Mouse (Mus musculus): Measurements from ENCODE around the gene Rab4a. TPM values are rescaled to one million over a fixed set of nuclear protein-coding genes. Genes with fewer than 3 reads are reported as not detected.

The Rab4a gene
- total RNA-seq, 2 experiments from 2014 or later: 42.3 to 42.8 TPM

DNA sequence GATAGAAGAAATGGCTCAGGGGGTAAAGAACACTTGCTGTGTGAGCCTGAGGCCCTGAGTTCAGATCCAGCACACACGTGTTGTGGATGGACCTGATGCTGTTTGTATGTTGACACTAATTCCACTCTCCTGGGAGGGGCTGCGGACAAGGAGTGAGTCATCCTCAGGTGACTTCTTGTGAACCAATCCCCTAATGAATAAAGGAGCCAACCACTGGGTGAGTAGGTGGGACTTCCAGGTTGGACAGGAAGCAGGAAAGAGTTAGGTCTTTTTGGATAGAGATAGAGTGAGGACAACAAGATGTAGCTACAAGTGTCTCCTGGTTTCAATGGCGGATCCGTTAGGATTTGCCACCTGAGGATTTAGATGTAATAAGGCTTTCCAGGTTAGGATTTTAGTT is 43.6 kb downstream of the Rab4a start:
- no peak for DNase-seq

DNA sequence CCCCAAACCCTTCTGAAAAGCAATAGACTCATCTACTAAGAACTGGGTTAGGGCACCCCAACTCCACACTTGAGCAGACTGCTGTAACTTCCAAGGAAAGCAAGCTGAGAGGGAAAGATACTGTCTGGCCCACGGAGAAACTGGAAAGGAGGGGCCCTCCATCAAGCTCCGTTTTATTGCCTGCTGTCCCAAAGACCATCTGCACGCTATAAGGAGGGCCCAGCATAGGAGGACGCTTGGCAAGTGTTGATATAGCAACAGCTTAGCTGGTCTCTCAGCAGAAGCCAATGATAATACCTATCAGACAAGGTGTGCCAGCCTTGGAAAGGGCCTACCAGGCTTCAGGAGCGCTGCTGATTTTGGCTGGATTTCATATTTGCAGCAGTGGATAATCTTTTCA is 45.8 kb downstream of the Rab4a start:
- no peak for DNase-seq

DNA sequence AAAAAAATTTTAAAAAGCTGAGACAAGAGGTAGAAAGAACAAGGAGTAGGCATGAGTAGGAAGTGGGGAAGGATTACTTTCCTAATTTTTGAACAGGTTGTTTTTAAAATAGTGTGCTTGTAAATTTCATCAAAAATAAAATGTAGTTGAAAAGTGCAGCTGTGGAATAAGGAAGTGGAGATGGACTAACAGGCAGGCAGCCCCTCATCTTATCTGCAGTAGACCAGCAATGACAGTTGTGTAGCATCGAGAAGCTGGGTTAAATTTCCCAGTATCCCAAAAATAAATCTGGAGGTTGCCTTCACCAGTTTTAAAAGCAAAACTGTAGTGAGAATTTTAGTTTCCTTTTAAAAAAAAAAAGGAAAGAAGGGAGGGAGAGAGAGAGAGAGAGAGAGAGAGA is 48.5 kb downstream of the Rab4a start:
- DNase-seq: no peak

DNA sequence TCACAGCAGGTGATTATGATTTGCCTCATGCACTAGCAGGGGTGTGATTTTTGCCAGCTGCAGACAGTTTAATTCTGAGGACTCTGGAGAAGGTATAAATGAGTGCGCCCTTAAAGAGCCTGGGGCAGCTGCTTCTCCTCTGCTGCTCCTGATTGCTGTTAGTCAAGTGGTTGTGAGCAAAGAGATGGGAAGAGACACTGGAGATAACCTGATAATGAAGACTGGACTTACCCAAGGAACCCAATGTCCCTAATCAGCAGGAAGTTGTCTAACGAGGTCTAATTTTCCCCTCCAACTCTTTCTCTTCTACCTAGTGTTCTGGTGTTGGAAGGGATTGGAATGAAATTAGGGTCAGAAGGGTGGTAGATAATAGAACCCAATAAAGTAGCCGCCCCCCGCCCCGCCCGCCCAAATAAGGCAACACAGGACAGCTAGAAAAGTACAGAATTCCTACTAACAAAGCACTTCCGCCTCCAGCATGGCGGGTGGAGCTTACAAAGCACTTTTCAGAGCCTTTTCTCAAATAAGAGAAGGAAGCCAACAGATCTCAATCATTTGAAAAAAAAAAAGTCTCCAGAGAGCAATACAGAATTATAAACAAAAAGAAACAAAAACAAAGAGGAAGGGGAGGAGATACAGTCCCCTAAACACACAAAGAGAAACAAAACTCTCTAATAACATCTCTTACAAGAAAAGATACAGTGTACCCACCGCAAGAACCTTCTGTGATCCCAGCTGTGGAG is 49.1 kb downstream of the Rab4a start:
- DNase-seq: no peak

DNA sequence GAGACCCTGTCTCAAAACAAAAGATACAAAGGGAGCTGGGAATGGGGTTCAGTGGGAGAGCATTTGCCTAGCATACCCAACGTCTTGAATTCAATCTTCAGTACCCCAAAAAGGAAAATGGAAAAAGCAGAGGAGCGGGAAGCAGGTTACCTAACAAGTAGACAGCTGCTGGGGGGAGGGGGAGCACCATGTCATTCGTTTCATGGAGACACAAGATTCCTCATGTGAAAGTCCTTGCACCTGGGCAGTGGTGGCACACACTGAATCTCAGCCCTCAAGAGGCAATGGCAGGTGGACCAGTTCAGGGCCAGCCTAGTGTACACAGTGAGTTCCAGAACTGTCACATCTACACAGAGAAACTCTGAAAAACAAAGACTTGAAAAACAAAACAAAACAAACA is 51.6 kb downstream of the Rab4a start:
- DNase-seq: no peak

DNA sequence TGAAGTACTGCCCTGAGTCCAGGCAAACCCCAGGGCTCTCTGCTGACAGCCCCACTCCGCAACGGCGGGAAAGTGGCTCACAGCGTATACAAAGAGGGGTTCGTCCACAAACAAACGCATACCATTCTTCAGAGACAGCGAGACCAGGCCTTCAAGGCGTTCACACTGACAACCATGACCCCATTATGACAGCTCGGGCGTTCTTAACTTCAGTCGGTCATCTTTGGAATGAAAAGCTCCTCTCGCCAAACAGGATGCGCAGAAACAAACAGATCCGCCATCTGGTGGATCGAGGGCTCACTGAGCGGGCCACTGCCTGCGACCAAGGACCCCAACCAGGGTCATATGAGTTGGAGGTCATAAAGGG is 52.8 kb downstream of the Rab4a start:
- no peak for DNase-seq

DNA sequence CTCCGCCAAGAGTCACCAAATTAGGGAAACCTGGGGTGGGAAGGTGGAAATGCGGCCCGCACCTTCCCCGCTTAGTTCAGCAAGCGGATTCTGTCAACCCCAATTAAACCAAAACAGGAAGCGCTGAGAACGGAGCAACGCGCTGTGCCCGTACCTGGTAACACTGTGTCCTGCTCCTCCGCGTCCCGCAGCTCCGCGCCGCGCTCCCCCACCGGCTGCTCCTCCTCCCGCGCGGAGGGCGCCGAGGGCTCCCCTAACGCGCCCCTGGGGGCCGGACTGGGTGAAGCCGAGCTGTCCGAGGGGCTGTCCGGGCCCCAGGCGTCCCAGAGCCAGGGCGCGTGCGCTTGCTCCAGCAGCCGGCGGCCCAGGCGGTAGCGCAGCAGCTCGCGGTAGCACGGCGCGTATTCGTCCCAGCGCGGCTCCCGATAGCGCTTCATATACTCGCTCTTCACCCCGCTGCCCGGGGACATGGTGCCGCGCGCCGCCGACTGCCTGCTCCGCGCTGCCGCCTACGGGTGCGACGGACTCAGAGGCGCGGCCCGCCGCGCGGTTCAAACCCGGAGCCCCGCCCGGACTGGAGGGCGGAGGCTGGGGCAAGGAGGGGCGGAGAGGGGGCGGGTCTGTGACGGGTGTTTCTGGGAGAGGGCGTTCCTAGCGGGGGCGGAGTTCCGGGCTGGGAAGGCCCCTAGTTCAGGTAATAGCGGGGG is 53.3 kb downstream of the Rab4a start:
- DNase-seq: peak; percentile 91

DNA sequence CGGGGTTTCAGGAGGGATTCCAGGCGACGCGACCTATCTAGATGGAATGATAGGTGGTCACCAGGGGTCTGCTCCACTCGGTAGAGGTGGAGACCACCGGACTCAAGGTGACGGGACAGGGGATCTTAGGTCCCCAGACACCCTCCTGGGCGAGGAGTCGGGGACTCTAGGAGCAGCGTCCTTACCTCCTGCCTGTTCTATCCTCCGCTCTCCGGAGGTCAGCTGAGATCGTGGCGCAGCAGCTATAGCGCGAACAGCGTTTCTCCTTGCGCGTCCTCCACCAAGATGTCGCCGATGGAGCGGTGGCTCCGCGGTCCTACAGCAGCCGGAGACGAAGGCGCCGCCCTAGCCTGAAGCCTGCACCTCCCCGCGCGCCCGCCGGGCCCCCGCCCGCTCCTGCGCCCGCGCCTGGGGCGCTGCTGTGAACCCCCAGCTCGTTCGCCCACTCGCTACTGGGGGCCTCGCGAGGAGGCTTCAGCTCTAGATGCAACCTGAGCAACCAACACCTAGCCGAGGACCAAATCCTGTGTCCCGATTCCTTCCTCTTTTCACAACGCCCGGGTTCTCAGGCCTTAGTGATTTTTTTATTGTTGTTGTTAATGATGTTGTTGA is 54.0 kb downstream of the Rab4a start, which contains the start of gene Ccsap:
TSS of gene Ccsap (minus strand) at position 562 of the 612 bp plus-strand sequence.
- peak; percentile 68 to 76 for DNase-seq

DNA sequence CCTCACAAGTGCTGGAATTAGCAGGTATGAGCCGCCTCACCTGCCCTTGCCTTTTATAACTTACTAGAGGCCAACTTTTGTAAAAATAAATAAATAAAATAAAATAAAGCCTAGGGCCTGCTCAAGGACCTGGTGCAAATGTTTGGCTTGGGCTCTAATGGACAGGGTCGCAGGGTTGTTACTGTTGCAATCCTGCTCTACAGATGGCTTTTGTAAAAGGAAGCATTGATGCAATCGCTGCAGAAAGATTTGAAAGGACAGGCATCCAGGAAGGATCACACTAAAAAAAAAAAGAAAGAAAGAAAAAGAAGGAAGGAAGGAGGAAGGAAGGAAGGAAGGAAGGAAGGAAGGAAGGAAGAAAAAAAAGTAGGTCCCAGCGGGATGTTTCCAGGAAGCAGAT is 54.6 kb downstream of the Rab4a start:
- DNase-seq: no peak

DNA sequence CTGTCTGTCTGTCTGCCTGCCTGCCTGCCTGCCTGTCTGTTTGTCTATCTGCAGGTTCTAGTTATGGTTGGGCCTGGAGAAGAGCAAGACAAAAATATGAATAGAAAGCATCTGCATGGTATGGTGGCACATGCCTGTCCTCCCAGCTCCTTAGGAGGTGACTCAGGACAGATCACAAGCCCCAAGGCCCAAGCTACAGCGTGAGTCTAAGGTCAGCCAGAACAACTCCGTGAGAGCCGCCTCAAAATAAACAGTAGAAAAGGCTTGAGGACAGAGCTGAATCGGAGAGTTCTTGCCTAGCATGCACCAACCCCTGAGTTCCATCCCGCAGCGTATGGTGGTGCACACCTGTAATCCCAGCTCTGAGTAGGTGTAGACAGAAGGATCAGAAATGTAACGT is 60.0 kb downstream of the Rab4a start:
- DNase-seq: no peak

DNA sequence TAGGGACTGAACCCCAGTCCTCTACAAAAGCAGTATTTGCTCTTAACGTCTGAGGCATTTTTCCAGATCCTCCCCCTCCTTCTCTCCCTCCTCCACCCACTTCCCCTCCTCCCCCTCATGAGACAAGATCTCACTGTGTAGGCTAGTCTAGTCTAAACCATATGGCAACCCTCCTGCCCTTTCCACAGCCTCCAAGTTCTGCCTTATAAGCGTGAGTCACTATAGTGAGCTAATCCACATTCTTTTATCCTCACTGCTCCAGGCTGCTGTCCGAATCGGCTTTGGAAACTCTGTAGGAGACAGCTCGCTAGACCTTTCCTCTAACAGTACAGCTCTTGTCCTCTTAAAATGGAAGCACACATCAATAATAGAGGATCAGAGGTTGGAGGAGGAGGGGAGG is 61.2 kb downstream of the Rab4a start:
- DNase-seq: no peak

DNA sequence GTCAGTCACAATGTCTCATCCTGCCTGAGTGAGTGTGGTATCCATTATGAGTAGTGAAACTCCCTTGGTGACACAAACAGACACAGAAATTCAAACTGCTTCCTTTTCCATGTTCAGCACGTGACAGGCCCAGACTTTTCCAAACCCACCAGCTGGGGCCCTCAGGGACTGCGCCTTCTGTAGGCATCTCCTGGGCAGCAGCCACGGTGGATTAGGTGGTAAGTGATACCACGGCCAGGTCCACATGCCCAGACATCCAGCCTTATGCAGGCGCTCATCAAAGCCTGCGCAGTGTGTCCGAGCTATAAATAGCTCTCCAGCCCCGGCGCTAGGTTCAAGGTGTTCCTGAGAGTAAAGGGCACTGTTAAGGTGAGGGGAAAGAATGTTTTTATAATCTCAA is 66.3 kb downstream of the Rab4a start:
- DNase-seq: no peak

DNA sequence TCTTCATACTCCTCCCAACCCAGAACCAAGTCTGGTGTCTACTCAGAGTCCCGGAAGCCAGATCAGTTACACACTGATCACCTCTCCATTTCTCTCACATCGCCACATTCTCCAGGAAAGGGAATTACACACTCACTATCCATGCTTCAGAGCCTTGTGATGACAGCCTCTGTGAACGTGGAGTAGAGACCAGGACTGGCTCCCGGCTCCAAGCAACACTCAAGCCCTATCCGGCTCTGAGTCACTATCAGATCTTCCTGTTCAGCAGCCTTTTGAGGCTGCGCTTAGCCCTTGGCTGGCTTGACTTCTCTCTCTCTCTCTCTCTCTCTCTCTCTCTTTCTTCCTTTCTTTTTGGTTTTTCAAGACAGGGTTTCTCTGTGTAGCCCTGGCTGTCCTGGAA is 67.6 kb downstream of the Rab4a start:
- DNase-seq: no peak

DNA sequence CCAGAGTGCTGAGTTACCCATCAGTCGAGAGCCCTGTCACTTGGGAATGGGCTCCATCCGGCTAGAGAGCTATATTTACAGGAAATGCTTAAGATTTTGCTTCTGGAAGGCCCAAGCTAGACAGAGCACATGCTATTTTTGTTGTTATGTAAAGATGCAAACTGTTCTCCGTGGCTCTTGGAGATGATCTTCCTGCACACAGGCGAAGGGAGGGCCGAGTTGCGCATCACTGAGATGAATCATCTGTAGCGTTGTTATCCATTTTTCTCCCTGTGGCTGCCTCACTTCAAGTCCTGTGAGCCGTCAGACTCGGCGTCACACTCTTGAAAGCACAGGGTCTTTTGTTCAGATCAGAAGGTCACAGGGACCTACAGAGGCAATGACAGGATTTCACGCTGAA is 68.5 kb downstream of the Rab4a start:
- no peak for DNase-seq

DNA sequence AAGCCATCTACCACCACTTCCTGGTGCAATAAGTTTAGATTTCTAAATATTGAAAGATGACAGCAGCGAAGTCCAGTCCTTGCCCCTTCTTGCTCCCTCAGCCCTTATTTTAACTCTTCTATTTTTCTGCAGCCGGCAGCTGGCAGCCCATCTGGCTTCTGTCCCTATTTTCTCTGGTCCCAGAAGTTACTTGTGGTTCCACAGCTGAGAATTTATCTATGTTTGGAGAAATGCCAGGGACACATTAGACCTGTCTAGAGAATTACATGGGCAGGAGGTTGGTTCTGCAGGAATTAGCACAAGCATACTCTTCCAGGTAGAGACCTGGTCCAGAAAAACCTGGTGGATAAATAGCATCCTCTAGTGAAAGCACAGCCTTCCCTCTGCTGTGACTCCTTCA is 72.1 kb downstream of the Rab4a start:
- DNase-seq: no peak

DNA sequence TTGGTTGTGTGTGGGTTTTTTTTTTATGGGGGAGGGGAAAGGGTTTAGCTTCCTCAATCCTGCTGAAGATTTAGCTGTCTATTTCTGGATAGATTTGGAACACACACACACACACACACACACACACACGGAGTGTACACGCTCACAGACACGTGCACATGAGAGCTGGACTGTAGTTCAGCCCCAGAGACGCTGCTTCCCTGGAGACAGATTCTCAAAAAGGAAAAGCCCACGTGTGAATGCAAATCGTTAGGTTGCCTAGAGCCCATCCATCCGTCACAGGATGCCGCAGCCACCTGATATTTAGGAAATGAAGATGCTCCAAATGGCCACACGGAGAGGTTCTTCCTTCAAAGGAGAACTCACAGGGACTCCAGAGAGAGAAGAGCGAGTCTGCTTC is 74.5 kb downstream of the Rab4a start:
- DNase-seq: peak in 1 of 2 experiments; percentile 38

DNA sequence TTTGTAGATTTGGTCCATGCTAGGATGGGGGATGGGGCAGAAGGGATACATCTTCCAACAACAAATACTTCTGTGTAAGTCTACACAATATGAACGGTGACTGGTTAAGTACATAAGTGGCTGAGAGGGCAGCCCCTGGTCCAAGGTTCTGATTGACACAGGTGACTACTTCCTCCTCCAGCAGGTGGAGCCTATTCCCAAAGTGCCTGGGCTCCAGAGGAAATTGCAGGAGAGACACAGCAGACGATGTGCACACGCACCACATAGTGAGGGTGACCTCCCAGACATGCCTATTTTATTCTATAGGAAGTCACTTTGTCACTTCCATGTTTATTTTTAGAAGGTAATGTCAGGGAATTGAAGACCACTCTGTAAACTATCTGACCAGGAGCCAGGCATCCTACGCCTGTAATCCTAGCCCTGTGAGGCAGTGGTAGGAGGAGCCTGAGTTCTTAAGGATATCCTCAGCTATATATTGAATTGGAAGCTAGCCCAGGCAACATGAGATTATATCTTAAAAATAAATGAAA is 75.1 kb downstream of the Rab4a start:
- DNase-seq: no peak

DNA sequence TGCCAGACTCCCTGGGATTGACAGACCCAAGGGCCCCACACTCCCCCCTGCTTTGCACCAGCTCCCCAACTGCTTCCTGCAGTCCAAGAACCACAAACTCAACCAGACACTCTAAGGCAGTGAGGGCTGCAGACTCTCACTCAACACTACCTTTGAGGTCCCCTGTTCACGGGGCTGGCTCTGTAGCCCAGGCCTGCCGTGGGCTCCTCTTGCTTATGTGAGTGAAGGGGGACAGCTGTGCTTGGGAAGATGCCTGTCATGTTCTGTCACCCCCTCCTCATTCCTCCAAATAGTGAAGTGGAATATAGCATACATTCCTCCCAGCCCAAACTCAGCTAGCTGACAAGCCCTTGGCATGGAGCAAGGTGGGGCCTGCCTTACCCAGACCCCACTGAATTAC is 76.6 kb downstream of the Rab4a start:
- DNase-seq: no peak

DNA sequence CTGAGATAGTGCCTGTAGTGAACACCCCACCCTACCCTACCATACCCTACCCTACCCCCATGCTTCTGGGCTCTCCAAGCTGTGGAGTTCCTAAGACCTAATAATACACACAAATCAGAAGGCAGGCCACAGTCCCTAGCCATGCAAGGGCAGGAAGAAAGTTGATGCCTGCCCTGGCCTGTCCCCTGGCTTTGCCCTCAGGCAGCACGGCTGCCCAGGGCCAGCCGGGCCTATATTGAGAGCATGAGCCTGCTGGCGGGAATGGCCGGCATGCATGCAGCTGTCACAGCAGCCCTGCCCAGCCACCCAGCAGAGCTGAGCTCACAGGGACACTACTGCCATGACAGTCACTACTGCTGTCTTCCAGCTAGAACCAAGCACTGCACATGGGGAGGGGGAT is 77.3 kb downstream of the Rab4a start:
- no peak for DNase-seq

Data from layer of hippocampus, postnatal 36 days (tissue).